Mouse (Mus musculus) bone marrow macrophage, adult 2 months (primary cell): ENCODE measurements at regions not wholly inside any gene's neighbourhood (a gene's known extent, or its start where the extent isn't known, plus 50 kb on each side); places are given as distances from the start of the nearest gene placed in this dataset.

Experiments used
- H3K27ac ChIP-seq: 2 replicates; pipeline ENCODE4 v1.5.1; 2012; ENCODE audit warnings: low read depth, low read length; ENCODE audit not compliant: insufficient read depth
- H3K4me1 ChIP-seq: 2 replicates; pipeline ENCODE4 v1.6.1; 2012; ENCODE audit warnings: low read length; ENCODE audit not compliant: control insufficient read depth, insufficient read depth
- H3K4me3 ChIP-seq: 2 replicates; pipeline ENCODE4 v1.5.1; 2012; ENCODE audit warnings: mild to moderate bottlenecking, low read length, moderate library complexity; ENCODE audit not compliant: insufficient read depth
- CTCF ChIP-seq: IDR thresholded peaks from 2 replicates; pipeline ENCODE4 v1.5.1; 2012; ENCODE audit warnings: low read depth, mild to moderate bottlenecking, low read length, moderate library complexity
- POLR2A ChIP-seq: IDR thresholded peaks from 2 replicates; pipeline ENCODE4 v1.6.1; 2012; ENCODE audit warnings: mild to moderate bottlenecking, low read depth, low read length, borderline replicate concordance

DNA sequence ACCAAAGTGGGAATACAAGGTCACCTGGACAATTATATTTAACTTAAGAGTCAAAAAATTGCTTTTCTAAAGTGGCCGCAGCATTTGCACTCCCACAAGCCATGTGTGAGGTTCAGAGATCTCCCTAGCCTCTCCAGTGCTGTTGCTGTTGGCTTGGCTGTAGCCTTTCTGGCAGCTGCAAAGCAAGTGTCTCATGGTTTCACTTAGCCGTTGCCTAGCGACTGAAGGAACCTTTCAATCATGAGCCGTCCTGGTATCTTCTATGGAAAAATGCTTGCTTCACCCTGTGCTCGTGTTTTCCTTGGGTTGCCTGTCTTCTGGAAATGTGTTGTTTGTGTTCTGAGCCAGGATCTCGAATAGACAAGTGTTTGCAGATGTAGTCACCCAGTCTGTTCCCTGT lies 367.9 kb downstream of the Glrx3 start:
- Histone ChIP-seq H3K27ac (no peak overlapping the region), H3K4me1 (no peaks in the 10 kb centered on the region), H3K4me3 (no peak overlapping the region)
- TF ChIP-seq POLR2A (no peak), CTCF (no peak)

DNA sequence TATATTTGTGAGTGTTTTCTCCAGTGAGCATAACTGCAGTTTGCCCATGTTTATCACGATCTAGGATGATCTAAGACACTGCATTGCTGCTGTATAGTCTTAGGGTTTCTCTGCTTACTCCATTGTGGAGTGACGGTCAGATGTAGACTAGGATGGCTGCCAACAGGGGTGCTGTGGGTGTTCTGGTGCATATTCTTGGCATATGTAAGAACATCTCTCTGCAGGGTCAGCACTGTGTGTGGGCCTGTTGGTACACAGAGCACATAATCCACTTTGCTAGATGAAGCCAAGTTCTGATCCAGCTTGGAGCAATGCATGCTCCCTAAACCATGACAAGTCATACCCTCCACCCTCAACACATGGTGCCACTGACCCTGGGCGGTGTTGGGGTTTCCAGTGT lies 375.4 kb downstream of the Glrx3 start:
- TF ChIP-seq POLR2A = no peak
- no peak for TF ChIP-seq CTCF
- H3K27ac ChIP-seq = no peak overlapping the region
- H3K4me3 ChIP-seq = no peak overlapping the region
- no peaks in the 10 kb centered on the region for H3K4me1 ChIP-seq

DNA sequence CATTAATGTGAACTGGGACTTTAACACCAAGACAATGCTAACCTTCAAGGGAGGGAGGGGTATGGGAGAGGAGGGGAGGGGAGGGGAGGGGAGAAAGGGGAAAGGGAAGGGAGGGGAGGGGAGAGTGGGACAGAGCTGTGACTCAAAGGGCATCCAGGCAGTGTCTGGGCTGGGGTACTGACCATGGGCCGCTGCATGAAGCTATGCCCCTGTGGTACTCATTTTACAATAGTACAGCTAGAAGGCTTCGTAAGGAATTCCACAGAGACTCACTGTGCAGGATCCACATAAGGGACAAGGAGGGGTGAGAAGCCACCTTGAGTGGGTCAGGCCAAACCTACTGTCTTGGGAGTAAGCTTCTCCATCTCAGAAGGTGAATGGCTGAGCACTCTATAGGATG lies 403.1 kb downstream of the Glrx3 start:
- TF ChIP-seq CTCF (no peak), POLR2A (no peak)
- no peak overlapping the region for H3K4me3 ChIP-seq
- no peak overlapping the region for H3K27ac ChIP-seq
- no peaks in the 10 kb centered on the region for H3K4me1 ChIP-seq

DNA sequence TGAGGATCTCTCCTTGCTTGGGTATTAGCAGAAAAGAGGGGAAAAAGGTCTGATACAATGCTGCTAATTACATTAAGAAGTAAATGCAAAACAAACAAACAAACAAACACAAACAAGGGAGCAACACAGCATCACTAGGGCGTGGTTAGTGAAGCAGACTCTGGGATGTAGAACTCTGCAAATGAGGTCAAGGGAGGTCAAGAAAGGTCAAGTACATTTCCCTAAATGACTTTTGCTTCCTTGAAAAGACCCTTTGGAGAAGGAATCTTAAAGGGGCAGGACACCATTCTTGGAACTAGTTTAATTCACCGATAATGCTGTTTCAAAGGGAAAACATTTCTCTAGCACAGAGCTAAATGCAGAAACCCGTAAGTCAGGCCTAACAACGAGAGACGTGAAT lies 403.6 kb downstream of the Glrx3 start:
- TF ChIP-seq CTCF (no peak), POLR2A (no peak)
- no peak overlapping the region for H3K4me3 ChIP-seq
- H3K27ac ChIP-seq = no peak overlapping the region
- no peaks in the 10 kb centered on the region for H3K4me1 ChIP-seq

DNA sequence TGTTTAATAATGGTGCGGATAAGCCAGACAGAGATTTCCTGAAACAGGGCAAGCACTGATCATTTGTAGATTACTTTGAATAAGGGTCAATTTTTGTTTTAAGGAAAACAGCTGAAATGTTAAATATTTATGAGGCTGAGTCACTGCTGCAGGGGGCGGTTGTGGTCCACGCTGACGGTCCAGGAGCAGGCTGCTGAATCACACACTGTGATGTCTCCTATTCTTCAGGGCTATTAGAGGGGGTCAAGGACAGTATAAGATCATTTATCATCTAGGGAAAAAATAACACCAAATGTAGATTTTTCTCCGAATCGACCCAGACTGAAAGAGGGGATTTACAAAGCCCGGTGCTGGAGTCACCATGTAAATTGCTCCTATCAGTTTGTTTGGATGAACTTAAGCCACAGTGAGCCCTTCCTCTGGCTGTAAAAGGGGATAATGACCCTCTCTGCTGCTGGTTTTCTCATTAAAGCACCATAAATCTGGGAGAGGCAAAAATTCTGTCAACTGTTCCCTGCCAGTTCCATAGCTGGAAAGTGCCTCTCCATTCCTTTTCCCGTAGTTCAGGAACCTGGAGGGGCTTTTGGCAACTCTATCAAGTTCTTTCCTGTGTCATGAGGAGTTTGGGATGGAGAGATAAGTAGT lies 404.2 kb downstream of the Glrx3 start:
- Histone ChIP-seq H3K4me1 (no peaks in the 10 kb centered on the region), H3K27ac (no peak overlapping the region)
- TF ChIP-seq POLR2A (no peak), CTCF (no peak)

DNA sequence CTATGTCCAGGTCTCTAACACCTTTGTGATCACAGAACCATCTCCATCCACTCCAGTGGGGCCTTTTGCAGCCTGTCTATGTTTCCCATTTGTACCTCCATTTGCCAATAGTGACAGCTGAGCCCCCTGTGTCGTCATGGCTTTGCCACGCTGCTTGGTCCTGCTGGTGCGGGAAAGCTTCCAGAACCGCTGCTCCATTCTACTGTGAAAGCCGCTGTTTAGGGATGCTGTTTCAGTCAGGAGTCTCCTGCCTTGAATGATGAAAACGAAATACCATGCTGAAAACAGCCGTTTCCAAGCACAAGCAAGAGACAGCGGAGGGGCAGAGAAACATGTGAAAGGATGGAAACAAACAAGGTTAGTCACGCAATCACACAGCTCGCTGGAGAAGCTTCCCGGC lies 410.4 kb downstream of the Glrx3 start:
- Histone ChIP-seq H3K27ac (no peak overlapping the region), H3K4me1 (no peaks in the 10 kb centered on the region), H3K4me3 (no peak overlapping the region)
- TF ChIP-seq POLR2A (no peak), CTCF (no peak)

More for the DNA sequence above, 404.2 kb downstream of the Glrx3 start:
- H3K4me3 ChIP-seq = no peak overlapping the region

DNA sequence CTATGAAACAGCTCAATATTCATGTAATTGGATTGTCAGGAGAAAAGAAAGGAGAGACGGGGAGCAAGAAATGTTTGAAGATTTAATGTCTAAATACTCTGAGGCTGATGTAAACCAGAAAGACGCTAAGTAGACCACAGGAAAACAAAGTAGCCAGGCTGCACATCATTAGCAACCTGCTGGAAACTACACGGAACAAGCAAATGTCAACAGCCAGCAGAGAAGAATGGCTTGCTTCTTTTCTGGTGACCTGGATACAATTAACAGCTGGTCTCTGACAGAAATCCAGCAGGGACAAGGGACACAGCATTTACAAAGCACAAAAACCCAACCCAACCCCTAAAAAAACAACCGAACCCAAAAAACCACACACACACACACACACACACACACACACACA lies 413.6 kb downstream of the Glrx3 start:
- no peak overlapping the region for H3K4me3 ChIP-seq
- H3K4me1 ChIP-seq = no peaks in the 10 kb centered on the region
- no peak overlapping the region for H3K27ac ChIP-seq
- TF ChIP-seq POLR2A = no peak
- no peak for TF ChIP-seq CTCF

DNA sequence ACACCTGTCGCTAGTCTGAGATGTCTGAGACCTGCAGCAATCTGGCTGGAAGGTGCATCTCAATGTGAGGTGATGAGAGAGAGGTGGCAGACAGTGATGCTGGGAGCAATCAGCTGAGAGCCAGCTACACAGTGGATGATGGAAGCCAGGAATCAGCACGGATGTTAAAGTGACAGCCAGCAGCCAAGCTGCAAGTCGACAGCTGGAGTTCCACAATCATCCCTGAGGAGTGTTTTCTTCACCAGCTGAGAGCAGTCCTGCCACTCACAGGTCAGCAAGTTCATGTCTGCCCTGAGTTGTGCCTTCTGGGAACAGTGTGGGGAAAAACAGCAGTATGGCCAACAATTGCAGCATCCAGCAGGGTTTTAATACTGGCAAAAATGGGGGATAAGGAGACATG lies 422.3 kb downstream of the Glrx3 start:
- Histone ChIP-seq H3K27ac (no peak overlapping the region), H3K4me3 (no peak overlapping the region), H3K4me1 (no peaks in the 10 kb centered on the region)
- no peak for TF ChIP-seq CTCF
- no peak for TF ChIP-seq POLR2A

DNA sequence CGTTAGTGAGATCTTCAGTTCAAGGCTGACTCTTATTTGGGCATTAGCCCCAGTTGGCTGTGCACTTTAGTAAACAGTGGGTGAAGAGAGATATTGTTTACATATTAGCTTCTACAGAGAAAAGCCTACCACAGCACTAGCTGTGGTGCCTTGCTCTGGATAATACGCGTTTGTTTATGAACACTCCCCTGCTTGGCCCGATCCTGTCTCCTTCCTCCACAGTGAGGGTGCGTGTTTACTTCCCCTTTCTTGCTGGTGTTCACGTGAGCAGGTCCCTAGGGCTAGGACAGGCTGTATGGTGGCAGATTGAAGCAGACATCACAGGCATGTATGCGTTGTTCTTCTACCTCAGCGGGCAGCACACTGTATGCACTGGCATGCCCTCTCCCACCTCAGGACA lies 423.1 kb downstream of the Glrx3 start:
- H3K4me3 ChIP-seq = no peak overlapping the region

DNA sequence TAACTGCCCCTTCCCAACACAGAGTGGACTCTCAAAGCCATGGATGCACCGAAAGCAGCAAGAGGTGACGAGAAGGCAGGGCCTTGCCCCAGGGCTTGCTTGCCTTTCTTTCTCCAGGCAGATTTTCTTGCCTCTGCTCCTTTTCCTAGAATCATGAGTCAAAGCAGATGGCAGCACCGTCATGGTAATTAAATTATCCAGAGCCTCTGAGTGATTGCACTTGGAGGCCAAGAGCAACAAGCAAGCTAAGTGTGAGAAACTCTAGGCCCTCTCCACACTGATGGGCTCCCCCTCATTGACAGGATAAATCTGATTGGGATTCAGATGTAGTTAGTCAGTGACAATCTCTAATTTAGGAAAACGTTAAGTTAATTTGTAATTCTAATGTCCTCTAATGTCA lies 427.5 kb downstream of the Glrx3 start:
- TF ChIP-seq POLR2A = no peak
- TF ChIP-seq CTCF = no peak
- Histone ChIP-seq H3K4me3 (no peak overlapping the region), H3K4me1 (no peaks in the 10 kb centered on the region), H3K27ac (no peak overlapping the region)

More for the DNA sequence above, 423.1 kb downstream of the Glrx3 start:
- TF ChIP-seq POLR2A (no peak), CTCF (no peak)
- no peaks in the 10 kb centered on the region for H3K4me1 ChIP-seq
- H3K27ac ChIP-seq = no peak overlapping the region

DNA sequence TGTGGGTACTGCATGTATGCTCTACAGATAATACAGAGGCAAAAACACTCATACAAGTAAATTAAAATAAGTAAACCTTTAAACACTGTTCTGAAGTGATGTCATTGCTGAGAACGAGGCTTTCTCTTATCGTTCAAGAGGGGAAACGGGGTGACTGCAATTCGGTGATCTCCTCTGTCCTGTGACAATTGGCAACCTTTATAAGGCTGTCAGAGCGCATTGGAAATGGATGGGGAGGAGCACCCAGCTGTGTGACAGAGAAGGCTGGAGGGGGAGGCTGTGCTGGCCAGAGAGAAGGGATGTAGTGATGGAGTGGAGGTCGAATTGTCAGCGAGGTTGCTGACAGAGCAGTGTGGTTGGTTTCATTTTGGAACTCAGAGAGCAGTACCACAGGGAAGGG lies 428.0 kb downstream of the Glrx3 start:
- TF ChIP-seq CTCF = no peak
- no peak for TF ChIP-seq POLR2A
- no peak overlapping the region for H3K4me3 ChIP-seq
- no peak overlapping the region for H3K27ac ChIP-seq
- no peaks in the 10 kb centered on the region for H3K4me1 ChIP-seq
